Mouse (Mus musculus) heart, postnatal 36 days (tissue): ENCODE measurements around the gene Ndufa8. TPM values are rescaled to one million over a fixed set of nuclear protein-coding genes. Genes with fewer than 3 reads are reported as not detected.

Experiments used
- DNase-seq, 2 experiments: peaks; one replicate each; pipeline ENCODE4 v3.0.0; 2021 to 2022
- intact Hi-C: fragments of 180-260 bp; cut with DNase I; formaldehyde crosslinking; loops from one replicate; pipeline ENCODE4 v1.15.1; 2025
- total RNA-seq, 2 experiments: library from RNA; stranded (reverse); gene quantifications; 2 replicates each; pipeline ENCODE4 v1.2.3; 2021

Gene Ndufa8
- total RNA-seq, 2 experiments from 2014 or later: 662 to 685 TPM

- intact Hi-C loops: no loop called here
- DNase-seq: no peak
Measured at GRCm38 (mm10) chr2:35994303-35994702, 54.9 kb downstream of the Ndufa8 start.

GRCm38 (mm10) chr2:35993481-35993880 is 55.7 kb downstream of the Ndufa8 start:
- DNase-seq: no peak
- intact Hi-C loops: no loop called here

GRCm38 (mm10) chr2:35992259-35992658 is 56.9 kb downstream of the Ndufa8 start:
- intact Hi-C loops: no loop called here

More at GRCm38 (mm10) chr2:35992259-35992658, 56.9 kb downstream of the Ndufa8 start:
- no peak for DNase-seq

Other genes starting within 250 kb of the Ndufa8 start
- gene Ttll11, start 69.5 kb downstream of the Ndufa8 start, total RNA-seq: 1 to 10 TPM; 1.1 to 2.5 TPM
- gene Morn5, start 52 bp upstream of the Ndufa8 start, total RNA-seq: not detected
- gene Lhx6, start 56.0 kb upstream of the Ndufa8 start, total RNA-seq: 1 to 10 TPM; 5.5 to 9.0 TPM
- gene Mrrf, start 87.0 kb upstream of the Ndufa8 start, total RNA-seq: 10 to 100 TPM; 43.4 to 43.7 TPM
- 10 to 100 TPM; 32.7 to 38.0 TPM for gene Rbm18, start 87.4 kb upstream of the Ndufa8 start, total RNA-seq
- 10 to 100 TPM; 18.9 to 20.8 TPM for gene Ptgs1, start 181.0 kb upstream of the Ndufa8 start, total RNA-seq